Comparison of ENCODE assay signal across 11 mouse cellular contexts in the genomic region with DNA sequence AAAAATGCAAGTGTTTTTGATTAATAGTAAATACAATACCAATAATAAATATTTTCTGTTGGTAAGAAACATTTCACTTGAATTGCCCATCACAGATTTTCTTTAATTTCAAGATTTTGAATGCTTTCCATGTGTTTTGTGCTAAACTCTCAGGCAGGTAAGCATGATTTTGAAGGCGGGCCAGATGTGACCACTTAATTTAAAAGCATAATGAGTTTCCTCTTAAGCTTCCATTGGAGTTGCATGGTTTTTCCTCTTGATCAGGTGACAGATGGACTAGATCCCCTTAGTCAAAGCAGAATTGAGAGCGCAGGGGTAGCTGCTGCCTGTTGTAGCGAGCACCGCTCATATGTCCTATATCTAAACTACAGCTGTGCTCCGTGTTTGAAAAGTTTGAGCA. TPM values are rescaled to one million over a fixed set of nuclear protein-coding genes. Genes with fewer than 3 reads are reported as not detected.
"Had no signal": no experiment of that assay in that cellular context is flagged by ENCODE, and none has a peak within 500 bp of the region (broad histone marks: within the 10 kb centered on the region; RNA-seq: fewer than 3 reads in every experiment).

A gene (plus strand): TSS at position 301 of the 400 bp plus-strand sequence.

- H3K4me3 ChIP-seq: neural tube, embryonic 13.5 days; neural tube, embryonic 15.5 days; stomach, embryonic 15.5 days had no signal

- H3K9me3 ChIP-seq: neural tube, embryonic 13.5 days; neural tube, embryonic 15.5 days; stomach, embryonic 15.5 days had no signal

- H3K27ac ChIP-seq: neural tube, embryonic 13.5 days; neural tube, embryonic 15.5 days; stomach, embryonic 15.5 days; stomach, postnatal 0 days had no signal

- H3K4me2 ChIP-seq: neural tube, embryonic 13.5 days; neural tube, embryonic 15.5 days; stomach, embryonic 15.5 days had no signal

- H3K9ac ChIP-seq: neural tube, embryonic 13.5 days; neural tube, embryonic 15.5 days; stomach, embryonic 15.5 days had no signal

- H3K27me3 ChIP-seq: neural tube, embryonic 13.5 days; neural tube, embryonic 15.5 days; stomach, embryonic 15.5 days had no signal

- H3K4me1 ChIP-seq: neural tube, embryonic 13.5 days; neural tube, embryonic 15.5 days; stomach, embryonic 15.5 days had no signal

- H3K36me3 ChIP-seq: neural tube, embryonic 13.5 days; neural tube, embryonic 15.5 days; stomach, embryonic 15.5 days had no signal

RNA-seq across cellular contexts. Expression of the gene that starts here (rescaled TPM):
- polyA plus RNA-seq: neural tube, embryonic 14.5 days; neural tube, embryonic 15.5 days; small intestine, adult 2 months; spleen, adult 2 months; stomach, embryonic 14.5 days; stomach, embryonic 15.5 days; stomach, embryonic 16.5 days; stomach, postnatal 0 days; testis, adult 2 months; urinary bladder, adult 2 months had no signal
